Mouse (Mus musculus) hematopoietic stem cell, adult 5-6 weeks (primary cell): Measurements from ENCODE around the gene Rab29. TPM values are rescaled to one million over a fixed set of nuclear protein-coding genes. Genes with fewer than 3 reads are reported as not detected.

Source experiments
- ATAC-seq, 2 experiments: fragments of 125-278 bp in 1 of 2; replicated peaks in 1 of 2; 2 replicates each; pipeline ENCODE4 v1.8.0; 2016 to 2017; ENCODE audit warnings: inconsistent platforms in 2 of 2, mild to moderate bottlenecking in 2 of 2, moderate number of reproducible peaks in 2 of 2, low read depth in 1 of 2, moderate TSS enrichment in 1 of 2; ENCODE audit not compliant: low FRiP score in 2 of 2, poor library complexity in 2 of 2, severe bottlenecking in 2 of 2, insufficient read depth in 1 of 2, low TSS enrichment in 1 of 2
- total RNA-seq: library from RNA; stranded (forward); fragments of 172-1452, 232-1000 nt; gene quantifications from 2 replicates; pipeline ENCODE4 v1.2.3, GENCODE M21; 2017

Rab29 gene
- total RNA-seq, 1 experiment from 2014 or later, result 16.1 TPM

GRCm38 (mm10) chr1:131842221-131842620 lies 24.8 kb upstream of the Rab29 start:
- no peak for ATAC-seq

GRCm38 (mm10) chr1:131843758-131844157 lies 23.3 kb upstream of the Rab29 start:
- no peak for ATAC-seq

GRCm38 (mm10) chr1:131844883-131845282 lies 22.1 kb upstream of the Rab29 start:
- no peak for ATAC-seq

GRCm38 (mm10) chr1:131846255-131846654 lies 20.8 kb upstream of the Rab29 start:
- peak; percentile 31 to 33; a peak in 1 of 4 replicates for ATAC-seq

GRCm38 (mm10) chr1:131861811-131862210 lies 5.2 kb upstream of the Rab29 start:
- ATAC-seq, result no peak

- ATAC-seq, result no peak
Observed at GRCm38 (mm10) chr1:131865596-131865995, 1.4 kb upstream of the Rab29 start.

GRCm38 (mm10) chr1:131866304-131866999 lies 572 bp upstream of the Rab29 start:
- ATAC-seq, result no peak

GRCm38 (mm10) chr1:131867946-131868290 lies 894 bp downstream of the Rab29 start:
- ATAC-seq, result peak in 1 of 2 experiments; percentile 30; a peak in 2 of 4 replicates

GRCm38 (mm10) chr1:131869561-131869960 lies 2.5 kb downstream of the Rab29 start:
- ATAC-seq, result no peak

- no peak for ATAC-seq
Observed at GRCm38 (mm10) chr1:131872856-131873255, 5.8 kb downstream of the Rab29 start.

GRCm38 (mm10) chr1:131879816-131880215 lies 12.8 kb downstream of the Rab29 start:
- ATAC-seq, result no peak

- ATAC-seq, result peak in 1 of 2 experiments; percentile 42; a peak in 1 of 4 replicates
Observed at GRCm38 (mm10) chr1:131882787-131883186, 15.8 kb downstream of the Rab29 start.

- no peak for ATAC-seq
Observed at GRCm38 (mm10) chr1:131886173-131886572, 19.1 kb downstream of the Rab29 start.

GRCm38 (mm10) chr1:131886641-131887040 lies 19.6 kb downstream of the Rab29 start:
- no peak for ATAC-seq

- no peak for ATAC-seq
Observed at GRCm38 (mm10) chr1:131890043-131890658, 23.1 kb downstream of the Rab29 start.

GRCm38 (mm10) chr1:131891436-131891835 lies 24.4 kb downstream of the Rab29 start:
- no peak for ATAC-seq

GRCm38 (mm10) chr1:131902679-131903078 lies 35.7 kb downstream of the Rab29 start:
- no peak for ATAC-seq

GRCm38 (mm10) chr1:131903251-131903650 lies 36.2 kb downstream of the Rab29 start:
- no peak for ATAC-seq

- no peak for ATAC-seq
Observed at GRCm38 (mm10) chr1:131905497-131905896, 38.5 kb downstream of the Rab29 start.
